Mouse (Mus musculus) CH12.LX (cell line): ENCODE results near the gene Tex9.

ENCODE experiments used
- CTCF ChIP-seq, 2 experiments: IDR thresholded peaks in 1 of 2; conservative IDR thresholded peaks in 1 of 2; 2 replicates each; pipeline ENCODE4 v1.5.1; 2011 to 2012; ENCODE audit warnings: low read depth in 2 of 2, low read length in 2 of 2, improper control_type of control experiment in 1 of 2, inconsistent platforms in 1 of 2, mild to moderate bottlenecking in 1 of 2, moderate library complexity in 1 of 2
- E2F4 ChIP-seq: IDR thresholded peaks from 2 replicates; pipeline ENCODE4 v1.6.1; 2011; ENCODE audit warnings: low read depth, low read length, improper control_type of control experiment; ENCODE audit not compliant: insufficient replicate concordance
- POLR2A ChIP-seq: IDR thresholded peaks from 2 replicates; pipeline ENCODE4 v1.6.1; 2011; ENCODE audit warnings: low read depth, mild to moderate bottlenecking, improper control_type of control experiment, low read length
- USF1 ChIP-seq: IDR thresholded peaks from 2 replicates; pipeline ENCODE4 v1.6.1; 2014; ENCODE audit warnings: low read depth, mild to moderate bottlenecking, inconsistent platforms, low read length, improper control_type of control experiment

DNA sequence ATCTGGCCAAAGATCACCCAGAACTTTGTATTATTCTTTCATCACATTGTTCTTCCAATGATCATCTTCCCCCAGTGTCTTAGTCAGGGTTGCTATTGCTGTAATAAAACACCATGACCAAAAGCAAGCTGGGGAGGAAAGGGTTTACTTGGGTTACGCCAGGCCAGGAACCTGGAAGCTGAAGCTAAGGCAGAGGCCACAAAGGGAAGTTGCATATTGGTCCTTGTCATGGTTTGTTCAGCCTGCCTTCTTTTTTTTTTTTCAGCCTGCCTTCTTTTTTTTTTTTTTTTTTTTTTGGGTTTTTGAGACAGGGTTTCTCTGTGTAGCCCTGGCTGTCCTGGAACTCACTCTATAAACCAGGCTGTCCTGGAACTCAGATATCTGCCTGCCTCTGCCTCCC lies 34.1 kb upstream of the Tex9 start:
- TF ChIP-seq E2F4 (no peak), POLR2A (no peak), CTCF (conservative IDR thresholded peaks at IDR 0.05 in 1 of 2, IDR thresholded peaks at IDR 0.05 in 1 of 2; ENCODE audit: low read depth in 2 of 2, low read length in 2 of 2) (no peak), USF1 (no peak)
